Mouse (Mus musculus) forebrain, embryonic 14.5 days (tissue): ENCODE data around the gene Crmp1. TPM values are rescaled to one million over a fixed set of nuclear protein-coding genes. Genes with fewer than 3 reads are reported as not detected.

ENCODE experiments used
- ATAC-seq: fragments of 200-750 bp; cut with Nextera tagmentation; 2 replicates; pipeline ENCODE4 v1.8.0; 2017; ENCODE audit warnings: mild to moderate bottlenecking, moderate library complexity
- DNase-seq: peaks from one replicate; pipeline ENCODE4 v3.0.0-alpha.2; 2015; ENCODE audit warnings: low spot score
- H3K27ac ChIP-seq: fragments of 300-500 bp; sonication (generic); 2 replicates; pipeline ENCODE4 v1.5.1; 2014; ENCODE audit warnings: low read depth, mild to moderate bottlenecking, control low read depth, low read length, moderate library complexity
- H3K27me3 ChIP-seq: fragments of 300-500 bp; sonication (generic); replicated peaks from 2 replicates; pipeline ENCODE4 v1.6.1; 2014; ENCODE audit warnings: low read length, control low read depth, mixed read lengths; ENCODE audit not compliant: control insufficient read depth, insufficient read depth
- H3K36me3 ChIP-seq: fragments of 300-500 bp; sonication (generic); 2 replicates; pipeline ENCODE4 v1.6.1; 2014; ENCODE audit warnings: low read length, control low read depth; ENCODE audit not compliant: control insufficient read depth, insufficient read depth
- H3K4me1 ChIP-seq: fragments of 300-500 bp; sonication (generic); 2 replicates; pipeline ENCODE4 v1.6.1; 2014; ENCODE audit warnings: antibody characterized with exemption, low read length, control low read depth; ENCODE audit not compliant: control insufficient read depth, insufficient read depth
- H3K4me2 ChIP-seq: fragments of 300-500 bp; sonication (generic); 2 replicates; pipeline ENCODE4 v1.6.1; 2014; ENCODE audit warnings: mild to moderate bottlenecking, control low read depth, low read length
- H3K4me3 ChIP-seq: fragments of 300-500 bp; sonication (generic); 2 replicates; pipeline ENCODE4 v1.5.1; 2014; ENCODE audit warnings: low read depth, low read length, control low read depth
- H3K9ac ChIP-seq: fragments of 300-500 bp; sonication (generic); 2 replicates; pipeline ENCODE4 v1.6.1; 2014; ENCODE audit warnings: mild to moderate bottlenecking, low read length, control low read depth, moderate library complexity
- H3K9me3 ChIP-seq: fragments of 300-500 bp; sonication (generic); replicated peaks from 2 replicates; pipeline ENCODE4 v1.6.1; 2016; ENCODE audit warnings: low read length, control low read depth, mixed read lengths; ENCODE audit not compliant: control insufficient read depth
- WGBS: fragments of 180-500 bp; shearing (Covaris S2); extraction: QIAGEN DNeasy Blood & Tissue Kit; methylation state at CpG from one replicate; pipeline ENCODE4 v1.1.7; 2014; 5-methylcytosine and 5-hydroxymethylcytosine counted together
- polyA plus RNA-seq: library from polyadenylated mRNA; unstranded; fragments of >200 nt; fragmentation: Nextera tagmentation; extraction: Ambion mirVana; gene quantifications from 2 replicates; pipeline ENCODE4 v1.2.1, GENCODE M21; 2014

Gene Crmp1
- polyA plus RNA-seq, 1 experiment from 2014 or later = 654 TPM

GRCm38 (mm10) chr5:37212938-37213708 lies 28.6 kb upstream of the Crmp1 start:
- no peaks in the 10 kb centered on the region for H3K27me3 ChIP-seq
- no peaks in the 10 kb centered on the region for H3K4me1 ChIP-seq
- no peak overlapping the region for H3K27ac ChIP-seq
- no peak overlapping the region for H3K9ac ChIP-seq
- WGBS = 78% methylated on average over 9 of the region's 9 CpGs
- no peaks in the 10 kb centered on the region for H3K36me3 ChIP-seq
- no peak overlapping the region for H3K4me2 ChIP-seq
- H3K9me3 ChIP-seq = no peaks in the 10 kb centered on the region
- H3K4me3 ChIP-seq = no peak overlapping the region
- ATAC-seq (no peak), DNase-seq (no peak)

- H3K27ac ChIP-seq = no peak overlapping the region
- 83% methylated on average over 4 of the region's 4 CpGs for WGBS
- no peak overlapping the region for H3K4me2 ChIP-seq
- H3K27me3 ChIP-seq = no peaks in the 10 kb centered on the region
- no peaks in the 10 kb centered on the region for H3K4me1 ChIP-seq
- no peak overlapping the region for H3K4me3 ChIP-seq
- H3K36me3 ChIP-seq = no peaks in the 10 kb centered on the region
- no peak for ATAC-seq
- DNase-seq = no peak
- H3K9me3 ChIP-seq = no peaks in the 10 kb centered on the region
- H3K9ac ChIP-seq = no peak overlapping the region
These were observed 28.0 kb upstream of the Crmp1 start for GRCm38 (mm10) chr5:37213709-37214103.

GRCm38 (mm10) chr5:37214614-37215013 lies 27.1 kb upstream of the Crmp1 start:
- no peak for ATAC-seq
- H3K27me3 ChIP-seq = no peaks in the 10 kb centered on the region
- no peak for DNase-seq
- H3K9ac ChIP-seq = no peak overlapping the region
- no peak overlapping the region for H3K27ac ChIP-seq
- no peak overlapping the region for H3K4me2 ChIP-seq
- no peaks in the 10 kb centered on the region for H3K36me3 ChIP-seq
- no peak overlapping the region for H3K4me3 ChIP-seq
- WGBS = 89% methylated on average over 6 of the region's 6 CpGs
- no peaks in the 10 kb centered on the region for H3K9me3 ChIP-seq
- no peaks in the 10 kb centered on the region for H3K4me1 ChIP-seq

GRCm38 (mm10) chr5:37215276-37215675 lies 26.5 kb upstream of the Crmp1 start:
- Histone ChIP-seq H3K27ac (no peak overlapping the region), H3K4me3 (no peak overlapping the region), H3K9ac (no peak overlapping the region), H3K4me2 (no peak overlapping the region), H3K36me3 (no peaks in the 10 kb centered on the region), H3K27me3 (no peaks in the 10 kb centered on the region), H3K9me3 (no peaks in the 10 kb centered on the region), H3K4me1 (no peaks in the 10 kb centered on the region)
- DNase-seq (no peak), ATAC-seq (no peak)
- WGBS = 88% methylated on average over 7 of the region's 7 CpGs

- H3K4me1 ChIP-seq = peaks cover 5% of the 10 kb centered on the region; the same call in 1 of the 2 replicates
- ATAC-seq = no peak
- H3K4me3 ChIP-seq = no peak overlapping the region
- H3K9ac ChIP-seq = no peak overlapping the region
- H3K9me3 ChIP-seq = no peaks in the 10 kb centered on the region
- no peaks in the 10 kb centered on the region for H3K27me3 ChIP-seq
- 40% methylated on average over 5 of the region's 5 CpGs for WGBS
- no peak overlapping the region for H3K4me2 ChIP-seq
- DNase-seq = no peak
- no peaks in the 10 kb centered on the region for H3K36me3 ChIP-seq
- H3K27ac ChIP-seq = no peak overlapping the region
These were observed 22.1 kb upstream of the Crmp1 start for GRCm38 (mm10) chr5:37219615-37220014.

- no peaks in the 10 kb centered on the region for H3K9me3 ChIP-seq
- DNase-seq (no peak), ATAC-seq (no peak)
- no peak overlapping the region for H3K4me3 ChIP-seq
- peaks cover 5% of the 10 kb centered on the region; the same call in 1 of the 2 replicates for H3K4me1 ChIP-seq
- H3K4me2 ChIP-seq = no peak overlapping the region
- WGBS = 85% methylated on average over 5 of the region's 5 CpGs
- H3K27ac ChIP-seq = no peak overlapping the region
- H3K27me3 ChIP-seq = no peaks in the 10 kb centered on the region
- H3K9ac ChIP-seq = no peak overlapping the region
- no peaks in the 10 kb centered on the region for H3K36me3 ChIP-seq
These were observed 21.2 kb upstream of the Crmp1 start for GRCm38 (mm10) chr5:37220575-37220974.

GRCm38 (mm10) chr5:37221563-37221962 lies 20.2 kb upstream of the Crmp1 start:
- no peaks in the 10 kb centered on the region for H3K27me3 ChIP-seq
- ATAC-seq (no peak), DNase-seq (no peak)
- H3K9ac ChIP-seq = no peak overlapping the region
- no peak overlapping the region for H3K4me3 ChIP-seq
- no peaks in the 10 kb centered on the region for H3K36me3 ChIP-seq
- 32% methylated on average over 6 of the region's 6 CpGs for WGBS
- no peak overlapping the region for H3K4me2 ChIP-seq
- no peak overlapping the region for H3K27ac ChIP-seq
- peaks cover 5% of the 10 kb centered on the region; the same call in 1 of the 2 replicates for H3K4me1 ChIP-seq
- no peaks in the 10 kb centered on the region for H3K9me3 ChIP-seq

- H3K27ac ChIP-seq = no peak overlapping the region
- peaks cover 5% of the 10 kb centered on the region; the same call in 1 of the 2 replicates for H3K4me1 ChIP-seq
- WGBS = 48% methylated on average over 8 of the region's 8 CpGs
- ATAC-seq = no peak
- H3K36me3 ChIP-seq = no peaks in the 10 kb centered on the region
- no peaks in the 10 kb centered on the region for H3K9me3 ChIP-seq
- H3K9ac ChIP-seq = no peak overlapping the region
- H3K4me2 ChIP-seq = no peak overlapping the region
- DNase-seq = no peak
- no peaks in the 10 kb centered on the region for H3K27me3 ChIP-seq
- H3K4me3 ChIP-seq = no peak overlapping the region
These were observed 19.4 kb upstream of the Crmp1 start for GRCm38 (mm10) chr5:37222316-37222715.

- WGBS = 79% methylated on average over 1 of the region's 1 CpGs
- no peak overlapping the region for H3K9ac ChIP-seq
- no peak overlapping the region for H3K27ac ChIP-seq
- H3K27me3 ChIP-seq = no peaks in the 10 kb centered on the region
- no peak overlapping the region for H3K4me2 ChIP-seq
- H3K36me3 ChIP-seq = no peaks in the 10 kb centered on the region
- no peaks in the 10 kb centered on the region for H3K9me3 ChIP-seq
- H3K4me3 ChIP-seq = no peak overlapping the region
- DNase-seq = peak; percentile 18
- ATAC-seq = no peak
- peaks cover 5% of the 10 kb centered on the region; the same call in 1 of the 2 replicates for H3K4me1 ChIP-seq
These were observed 16.0 kb upstream of the Crmp1 start for GRCm38 (mm10) chr5:37225708-37226107.
